Mouse (Mus musculus) effector memory CD4-positive, alpha-beta T cell, adult 7 months (primary cell): ENCODE data around the gene Aicda. TPM values are rescaled to one million over a fixed set of nuclear protein-coding genes. Genes with fewer than 3 reads are reported as not detected.

Experiments
- polyA plus RNA-seq: library from polyadenylated mRNA; unstranded; fragments of 100-300 nt; shearing (Covaris generic); gene quantifications from one replicate; pipeline ENCODE4 v1.2.1, GENCODE M21; 2017

Gene Aicda
- not detected for polyA plus RNA-seq

GRCm38 (mm10) chr6:122553606-122554005 is at the start of gene Aicda:
Gene Aicda, plus strand, starts transcription at chr6:122553801.

GRCm38 (mm10) chr6:122505545-122505944 is 48.1 kb upstream of the Aicda start, which contains the start of gene Mfap5:
Gene Mfap5, plus strand, starts transcription at chr6:122505845.

DNA sequence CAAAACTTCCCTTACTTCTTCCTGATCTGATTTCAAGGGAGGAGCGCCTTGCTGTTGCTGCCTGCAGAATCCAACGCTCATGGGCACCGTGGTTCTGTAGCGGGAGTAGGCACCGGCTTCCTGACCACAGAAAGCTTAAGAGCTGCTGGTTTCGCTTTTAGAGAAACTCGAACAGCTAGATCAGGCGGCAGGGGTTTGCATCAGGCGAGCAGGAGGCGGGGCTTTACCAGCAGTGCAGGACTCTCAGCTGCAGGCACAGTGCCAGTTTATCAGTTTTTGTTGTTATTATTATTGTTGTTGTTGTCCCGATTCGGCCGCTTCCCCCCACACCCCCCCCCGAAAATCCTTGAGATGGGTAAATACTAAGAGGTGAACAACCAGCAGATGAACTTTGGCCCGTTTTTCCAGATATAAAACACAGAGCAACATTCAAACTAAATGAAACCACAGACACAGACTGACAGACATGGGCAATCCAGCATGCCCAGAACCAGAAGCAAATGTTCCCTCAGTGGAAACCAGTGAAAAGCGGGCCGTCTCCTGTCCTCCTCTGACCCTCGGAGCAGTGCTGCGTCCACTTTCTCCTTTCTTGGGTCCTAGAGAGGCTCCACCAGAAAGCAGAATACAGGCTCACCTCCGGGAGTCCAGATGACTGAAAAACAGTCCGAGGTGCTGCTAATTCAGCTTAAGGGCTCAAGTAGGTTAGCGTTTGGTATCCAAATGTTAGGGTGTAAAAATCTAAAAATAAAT is 48.8 kb downstream of the Aicda start, which contains the start of gene Apobec1:
TSS of gene Apobec1 (minus strand) at position 203 of the 750 bp plus-strand sequence.

GRCm38 (mm10) chr6:122609771-122610170 is 56.2 kb downstream of the Aicda start, which contains the start of gene Gdf3:
Gene Gdf3, minus strand, starts transcription at chr6:122610087.

Other genes starting within 250 kb of the Aicda start
- 233 TPM for gene M6pr, start 245.1 kb upstream of the Aicda start, polyA plus RNA-seq
- 9.2 TPM for gene Phc1, start 213.2 kb upstream of the Aicda start, polyA plus RNA-seq
- 0.87 TPM for gene Rimklb, start 55.0 kb upstream of the Aicda start, polyA plus RNA-seq
- not detected for gene Mfap5, start 48.0 kb upstream of the Aicda start, polyA plus RNA-seq
- 6.8 TPM for gene Apobec1, start 48.6 kb downstream of the Aicda start, polyA plus RNA-seq
- gene Gdf3, start 56.3 kb downstream of the Aicda start, polyA plus RNA-seq: not detected
- gene Dppa3, start 72.6 kb downstream of the Aicda start, polyA plus RNA-seq: not detected
- gene Nanog, start 153.7 kb downstream of the Aicda start, polyA plus RNA-seq: not detected
- gene Slc2a3, start 247.8 kb downstream of the Aicda start, polyA plus RNA-seq: 27.2 TPM